Mouse (Mus musculus) telencephalon, adult 2 months (tissue): ENCODE data around the gene Ccdc138.
A peak's percentile ranks its signal among the peaks of the same experiment; 100 is the strongest.

Experiments
- DNase-seq: peaks from one replicate; pipeline ENCODE4 v3.0.0-alpha.2; 2011; ENCODE audit warnings: low read depth, low spot score

The Ccdc138 gene

DNA sequence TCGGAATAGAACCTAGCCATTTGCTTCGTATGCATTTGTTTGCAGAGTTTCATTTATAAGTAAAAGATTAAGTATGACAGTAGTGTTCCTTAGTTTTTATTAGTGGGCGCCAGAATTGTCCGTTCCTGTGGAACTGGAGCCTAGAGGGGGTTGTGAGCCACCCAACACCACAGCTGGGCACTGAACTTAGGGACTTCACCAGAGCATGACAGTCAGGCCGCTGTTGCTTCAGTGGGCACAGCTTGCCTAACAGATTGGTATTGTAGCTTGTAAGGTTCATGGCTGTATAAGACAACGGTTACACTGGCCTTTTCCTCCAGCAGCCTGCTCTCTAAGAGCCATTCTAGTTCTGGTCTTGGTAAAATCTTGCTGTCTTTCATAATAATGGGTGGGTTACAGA, 62.8 kb downstream of the Ccdc138 start:
- DNase-seq, result no peak

DNA sequence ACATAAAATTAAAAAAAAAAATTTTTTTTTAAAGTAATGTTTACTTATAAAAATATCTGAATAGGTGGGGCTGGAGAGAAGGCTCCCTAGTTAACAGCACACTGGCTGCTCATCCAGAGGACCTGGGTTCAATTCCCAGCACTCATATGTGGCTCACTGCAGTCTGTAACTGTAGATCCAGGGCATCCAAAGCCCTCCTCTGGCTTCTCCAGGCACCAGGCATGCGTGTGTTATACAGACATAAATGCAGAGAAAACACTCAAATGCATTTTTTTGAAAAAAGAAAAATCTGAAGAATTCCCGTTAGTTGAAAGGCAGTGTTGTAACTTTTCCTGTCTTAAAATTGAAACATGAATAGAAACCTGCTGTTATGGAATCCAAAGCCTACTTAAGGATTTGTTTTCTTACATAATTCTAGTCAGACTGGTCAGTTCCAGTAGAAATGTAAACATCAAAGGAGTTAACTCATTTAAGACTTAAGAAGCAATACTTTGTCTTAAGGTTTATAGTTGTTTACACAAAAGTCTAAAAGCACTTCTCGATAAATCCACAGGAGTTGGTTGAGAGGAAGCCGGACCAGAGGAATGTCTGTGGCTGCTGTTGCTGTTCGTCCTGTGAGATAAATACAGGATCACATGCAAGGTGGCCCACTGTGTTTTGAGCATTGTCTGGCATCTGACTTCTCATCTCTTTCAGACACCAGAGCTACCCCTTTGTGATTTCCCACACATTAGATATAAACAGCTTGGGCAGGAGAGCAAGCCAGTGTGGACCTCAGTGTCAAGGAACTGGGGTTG, 87.9 kb downstream of the Ccdc138 start:
- no peak for DNase-seq

DNA sequence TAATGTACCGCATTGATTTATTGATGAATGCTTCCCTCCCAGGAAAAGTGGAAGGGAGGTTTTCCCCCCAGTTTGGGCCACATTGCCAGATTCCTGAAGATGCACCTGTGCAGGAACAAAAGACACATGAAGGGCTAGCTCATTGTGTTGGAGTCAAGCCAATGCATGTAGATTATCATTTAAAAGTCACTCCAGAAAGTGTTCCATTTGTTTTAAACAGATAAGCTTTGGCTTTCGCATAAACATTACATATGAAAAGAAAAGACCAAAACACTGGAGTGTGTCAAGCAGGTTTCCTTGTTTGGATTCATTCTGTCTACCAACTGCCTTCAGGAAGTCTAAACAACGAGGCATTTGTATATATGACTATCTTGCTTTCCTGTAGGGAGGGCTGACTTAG, 96.7 kb downstream of the Ccdc138 start:
- no peak for DNase-seq

DNA sequence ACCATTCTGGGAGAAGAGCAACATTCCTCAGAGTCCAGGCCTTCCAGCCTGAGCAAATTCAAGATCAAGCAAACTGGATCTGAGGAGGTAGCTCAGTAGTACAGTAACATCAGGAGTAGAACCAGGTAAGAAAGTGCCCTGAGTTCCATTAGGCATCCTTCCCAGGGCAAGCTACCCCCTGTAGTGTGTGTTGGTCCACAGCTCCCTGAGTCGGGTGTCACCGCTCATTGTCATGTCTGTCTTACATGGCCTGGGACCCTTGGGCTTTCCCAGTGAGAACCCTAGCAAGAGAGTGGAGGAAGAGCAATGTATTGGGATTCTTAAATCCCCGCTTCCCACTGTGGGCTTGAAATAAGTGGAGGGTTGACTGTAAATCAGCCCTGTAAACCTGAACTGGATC, 97.4 kb downstream of the Ccdc138 start:
- no peak for DNase-seq

DNA sequence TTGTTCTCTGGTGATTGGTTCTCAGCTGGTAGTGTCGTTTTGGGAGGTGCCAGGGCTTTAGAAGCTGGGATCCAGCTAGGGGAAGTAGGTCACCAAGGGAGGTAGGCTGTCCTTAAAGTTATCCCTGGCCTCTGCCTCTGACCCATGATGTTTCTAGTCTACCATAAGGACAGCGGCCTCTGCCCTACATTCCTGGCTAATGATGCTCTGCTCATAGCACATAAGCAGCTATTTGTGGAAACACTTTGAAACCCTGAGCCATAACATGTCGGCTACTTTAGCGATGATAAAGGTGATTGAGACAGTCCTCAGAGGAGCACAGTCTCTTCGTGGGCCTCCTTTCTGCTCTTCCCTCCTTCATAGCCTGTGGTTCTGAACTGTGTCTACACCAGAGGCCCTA, 98.1 kb downstream of the Ccdc138 start:
- no peak for DNase-seq

DNA sequence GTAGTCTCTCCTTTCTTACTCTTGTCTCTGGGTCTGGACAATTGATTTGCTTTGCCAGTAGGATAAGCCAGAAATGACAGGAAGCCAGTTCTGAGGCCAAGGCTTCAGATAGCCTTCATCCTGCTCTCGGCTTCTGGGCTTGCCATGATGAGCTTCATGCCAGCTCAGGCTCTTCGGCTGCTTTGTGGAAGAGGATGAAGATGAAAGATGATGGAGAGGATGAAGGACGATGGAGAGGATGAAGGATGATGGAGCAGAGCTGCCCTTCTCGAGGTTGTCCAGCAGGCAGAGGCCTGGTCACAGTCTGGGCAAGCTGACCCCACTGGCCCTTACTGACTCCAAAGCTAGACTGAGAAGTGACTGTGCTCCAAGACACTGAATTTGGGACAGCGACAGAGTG, 102.4 kb downstream of the Ccdc138 start:
- no peak for DNase-seq

DNA sequence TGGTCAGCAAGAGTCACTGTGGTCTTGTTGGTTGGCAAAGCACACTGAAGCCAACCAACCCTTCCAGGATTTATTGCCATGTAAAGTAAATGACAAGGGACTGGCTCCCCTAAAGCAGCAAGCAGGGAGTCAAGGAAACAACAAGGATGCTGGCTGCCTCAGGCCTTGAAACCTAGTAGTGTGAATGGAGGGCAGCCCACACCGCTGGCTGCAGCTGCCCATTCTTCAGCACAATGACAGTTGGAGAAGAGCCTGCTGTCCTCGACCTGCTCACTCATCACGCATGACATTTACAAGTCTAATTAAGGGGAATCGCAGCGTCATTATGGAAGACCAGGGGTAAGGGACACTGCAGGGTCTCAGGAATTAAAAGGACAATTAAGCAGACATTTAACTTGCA, 103.2 kb downstream of the Ccdc138 start:
- DNase-seq, result no peak

DNA sequence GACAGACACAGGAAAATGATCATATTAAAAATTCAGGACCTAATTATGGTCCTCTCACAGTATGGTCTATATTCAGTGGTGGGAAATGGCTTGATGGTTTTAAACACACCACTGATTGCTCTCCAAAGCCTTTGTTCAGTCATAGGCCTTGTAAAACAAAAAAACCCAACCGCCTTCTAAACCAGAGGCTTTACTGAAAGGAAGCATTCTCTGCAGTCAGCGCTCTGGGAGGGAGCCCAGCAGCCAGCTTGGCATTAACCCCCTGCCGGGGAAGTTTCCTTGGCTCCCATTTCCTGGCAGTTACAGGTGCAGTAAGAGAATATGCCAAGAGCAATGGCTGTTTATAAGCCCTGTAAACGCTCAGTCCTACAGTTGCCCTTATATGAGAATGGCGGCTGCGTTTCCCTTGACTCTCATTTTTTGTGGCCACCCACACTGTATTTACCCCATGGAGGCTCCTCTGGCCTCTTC, 103.7 kb downstream of the Ccdc138 start:
- peak; percentile 27 for DNase-seq

DNA sequence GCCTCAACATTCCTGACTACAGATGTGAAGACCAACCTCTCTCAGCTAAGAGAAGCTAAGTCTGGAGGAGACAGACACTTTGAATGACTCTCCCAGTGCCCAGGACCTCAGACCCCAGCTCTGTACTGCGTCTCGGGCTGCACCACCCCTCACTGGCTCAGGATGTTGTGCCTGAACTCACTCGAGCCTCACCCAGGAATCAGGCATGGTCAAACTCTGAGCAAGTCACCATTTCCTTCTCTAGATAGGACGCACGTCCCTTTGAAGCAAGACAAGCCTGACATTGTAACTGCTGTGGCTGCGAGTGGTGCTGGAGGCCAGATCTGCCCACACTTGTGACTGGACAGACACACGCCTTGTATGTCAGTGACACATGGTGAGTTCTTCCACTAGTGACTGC, 104.2 kb downstream of the Ccdc138 start:
- DNase-seq, result no peak

DNA sequence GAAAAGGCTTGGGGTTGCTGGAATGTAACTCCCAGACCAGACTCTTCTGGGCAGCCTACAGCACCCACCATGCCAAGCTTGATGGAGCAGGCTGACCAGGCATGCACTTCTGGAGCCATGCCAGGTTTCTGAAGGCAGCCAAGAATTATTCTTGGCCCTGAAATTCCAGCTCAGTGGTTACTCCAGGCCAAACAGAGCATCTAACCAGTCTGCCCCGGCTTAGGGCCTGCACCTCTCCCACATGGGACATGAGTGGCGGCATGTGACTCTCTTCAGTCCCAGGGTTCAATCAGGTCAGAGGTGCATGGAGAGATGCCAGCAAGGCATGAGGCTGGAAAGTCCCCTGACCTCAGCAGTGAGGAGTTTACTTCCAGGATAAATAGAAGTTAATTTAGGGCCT, 107.0 kb downstream of the Ccdc138 start:
- no peak for DNase-seq

DNA sequence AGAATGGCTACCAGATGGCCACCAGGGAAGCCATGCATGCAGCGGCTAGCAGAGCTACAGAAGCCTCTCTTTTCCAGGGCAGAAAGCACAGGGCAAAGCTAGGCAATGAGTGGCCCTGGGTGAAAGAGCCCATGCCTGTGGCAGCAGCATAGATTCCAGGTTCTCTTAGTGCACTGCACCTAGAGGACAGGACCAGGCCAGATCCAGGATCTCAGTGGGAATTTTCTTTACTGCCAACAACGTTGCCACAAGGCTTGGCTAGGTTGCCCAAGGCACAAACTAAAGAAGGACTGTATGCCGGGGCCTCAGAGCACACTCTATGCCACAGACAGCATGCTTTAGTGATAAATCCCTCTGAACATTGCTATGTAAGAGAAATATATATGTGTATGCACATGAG, 108.6 kb downstream of the Ccdc138 start:
- no peak for DNase-seq

DNA sequence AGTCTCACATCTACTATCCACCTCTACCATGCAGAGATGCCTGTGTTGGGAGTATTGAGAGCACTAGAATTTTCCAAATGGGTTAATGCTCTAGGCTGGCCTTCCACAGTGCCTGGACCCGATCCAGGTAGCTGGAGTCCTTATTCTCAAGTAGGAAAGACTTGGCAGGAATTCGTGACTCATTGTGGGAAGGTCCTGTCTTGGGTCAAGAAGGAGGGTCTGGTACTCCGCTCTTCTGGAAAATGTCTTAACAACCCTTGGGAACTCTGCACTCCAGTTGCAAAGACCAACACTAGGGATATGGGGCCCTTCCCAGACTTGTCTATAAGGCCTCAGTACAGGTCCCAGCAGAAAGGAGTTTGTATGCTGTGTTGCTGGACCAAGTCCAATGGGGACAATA, 111.1 kb downstream of the Ccdc138 start:
- DNase-seq, result no peak

DNA sequence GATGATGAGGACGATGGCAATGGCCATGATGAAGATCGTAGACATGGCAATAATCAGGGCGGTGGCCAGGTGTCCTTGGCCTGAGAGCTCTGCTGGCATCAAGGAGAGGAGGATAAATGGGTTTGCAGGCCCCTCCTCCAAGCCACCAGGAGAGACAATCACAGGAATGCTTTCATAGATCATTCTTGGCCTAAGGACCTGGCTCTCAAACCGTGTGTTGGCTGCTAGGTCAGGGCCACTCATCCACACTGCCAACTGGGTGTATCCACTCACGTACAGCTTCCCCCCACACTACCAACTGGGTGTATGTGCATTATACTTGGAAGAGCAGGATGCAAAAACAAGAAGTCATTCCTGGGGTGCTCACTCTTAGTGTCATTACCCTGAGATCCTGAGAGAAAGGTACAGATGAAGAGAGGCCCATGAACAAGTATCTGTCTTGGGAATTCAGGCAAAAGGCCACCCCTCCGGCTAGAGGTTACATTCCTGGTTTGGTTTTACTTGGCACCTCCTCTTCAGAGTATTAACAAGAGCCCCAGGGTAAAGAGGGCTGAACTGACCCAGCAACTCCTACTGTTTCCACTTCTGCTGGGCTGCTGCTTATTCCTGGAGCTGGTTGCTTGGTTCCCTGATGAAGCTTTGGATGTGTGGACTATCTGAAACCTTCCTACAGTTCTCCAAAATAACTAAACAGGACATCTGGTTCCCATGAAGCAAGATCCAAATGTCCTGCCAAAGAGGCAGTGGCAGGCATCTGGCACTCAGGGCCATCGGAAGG, 112.9 kb downstream of the Ccdc138 start:
- peak; percentile 18 for DNase-seq

DNA sequence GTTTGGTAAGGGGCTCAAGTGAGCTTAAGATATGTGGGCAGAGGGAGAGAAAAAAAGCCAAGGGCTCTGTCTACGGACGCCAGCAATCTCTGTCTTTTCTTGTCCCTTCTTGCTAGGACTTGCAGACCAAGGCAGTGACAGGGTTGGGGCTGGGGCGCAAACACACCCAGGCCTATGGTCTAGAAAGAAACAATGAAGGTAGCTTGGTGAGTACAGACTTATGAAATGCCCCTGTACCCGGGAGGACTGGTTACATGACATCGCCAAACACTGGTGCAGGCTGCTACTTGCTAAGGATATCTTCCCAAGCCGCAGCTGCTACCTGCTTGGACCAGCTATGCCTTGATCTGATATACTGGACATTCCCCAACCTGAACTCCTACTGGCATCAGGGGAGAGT, 116.9 kb downstream of the Ccdc138 start:
- DNase-seq, result no peak

DNA sequence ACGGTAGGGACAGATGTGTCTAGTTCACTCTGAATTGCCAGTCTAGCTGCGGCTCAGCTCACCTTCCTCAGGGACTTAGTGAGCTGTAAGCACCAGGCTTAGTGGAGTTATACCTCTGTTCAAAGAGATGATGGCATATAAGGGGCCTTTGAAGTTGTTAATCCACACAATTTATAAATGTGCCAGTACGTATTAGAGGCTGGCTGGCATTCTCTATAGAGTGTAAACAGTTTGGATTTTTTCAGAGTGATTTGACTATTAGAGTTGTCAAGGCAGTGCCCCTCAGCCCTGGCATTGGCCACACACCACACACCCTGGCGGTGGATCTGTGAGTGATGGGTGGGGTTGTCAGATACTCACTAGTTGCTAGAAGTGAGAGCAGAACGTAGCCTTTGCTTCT, 118.8 kb downstream of the Ccdc138 start:
- no peak for DNase-seq

DNA sequence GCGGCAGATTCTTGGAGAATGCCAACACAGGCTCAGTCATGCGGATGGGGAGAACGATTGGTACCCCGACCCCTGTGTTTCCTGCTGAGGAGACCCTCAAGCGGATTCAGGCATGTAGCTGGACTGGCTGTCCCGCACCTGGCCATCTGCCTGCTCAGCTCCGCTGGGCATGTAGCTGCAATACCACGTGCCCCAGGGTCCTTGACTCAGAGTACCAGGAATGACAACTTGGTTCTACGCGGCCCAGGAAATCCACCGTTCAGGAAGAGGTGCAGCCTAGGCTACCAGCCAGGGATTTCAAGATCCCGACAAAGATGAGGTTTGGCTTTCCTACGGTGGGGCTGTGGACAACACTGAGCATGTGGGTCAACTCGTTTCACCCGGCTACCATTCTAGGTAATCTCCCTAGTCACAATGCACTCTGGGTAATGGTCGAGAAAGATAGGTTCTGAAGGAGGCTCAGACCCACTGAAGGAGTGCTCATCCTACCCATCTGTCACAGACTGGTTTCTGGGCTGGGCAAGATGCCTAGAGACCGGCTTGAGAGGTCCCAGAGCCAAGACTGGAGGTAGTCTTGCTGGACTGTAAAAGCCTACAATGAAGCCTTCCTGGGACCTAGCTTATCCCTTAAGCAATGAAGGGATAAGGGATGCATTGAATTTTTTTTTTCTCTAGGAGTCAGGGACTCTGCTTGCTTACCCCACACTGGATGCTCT, 120.9 kb downstream of the Ccdc138 start:
- DNase-seq, result no peak

DNA sequence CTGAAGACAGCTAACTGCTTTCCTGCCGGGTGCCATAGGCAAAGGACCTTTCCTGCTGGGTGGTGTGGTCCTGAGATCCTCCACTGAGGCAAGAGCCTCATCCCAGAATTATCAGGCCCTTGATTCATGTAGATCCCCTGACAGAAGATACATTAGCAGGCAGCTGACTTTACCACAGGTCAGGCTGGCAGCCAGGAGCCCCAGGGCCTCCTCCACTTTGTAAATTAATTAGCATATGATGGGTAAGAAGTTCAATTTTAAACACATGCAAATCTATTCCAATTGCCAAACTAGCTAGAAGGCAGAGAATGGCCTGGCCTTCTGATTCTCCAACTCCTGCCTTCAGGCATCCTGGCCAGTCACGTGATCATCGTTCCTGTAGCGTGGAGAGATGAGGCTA, 121.5 kb downstream of the Ccdc138 start:
- no peak for DNase-seq

DNA sequence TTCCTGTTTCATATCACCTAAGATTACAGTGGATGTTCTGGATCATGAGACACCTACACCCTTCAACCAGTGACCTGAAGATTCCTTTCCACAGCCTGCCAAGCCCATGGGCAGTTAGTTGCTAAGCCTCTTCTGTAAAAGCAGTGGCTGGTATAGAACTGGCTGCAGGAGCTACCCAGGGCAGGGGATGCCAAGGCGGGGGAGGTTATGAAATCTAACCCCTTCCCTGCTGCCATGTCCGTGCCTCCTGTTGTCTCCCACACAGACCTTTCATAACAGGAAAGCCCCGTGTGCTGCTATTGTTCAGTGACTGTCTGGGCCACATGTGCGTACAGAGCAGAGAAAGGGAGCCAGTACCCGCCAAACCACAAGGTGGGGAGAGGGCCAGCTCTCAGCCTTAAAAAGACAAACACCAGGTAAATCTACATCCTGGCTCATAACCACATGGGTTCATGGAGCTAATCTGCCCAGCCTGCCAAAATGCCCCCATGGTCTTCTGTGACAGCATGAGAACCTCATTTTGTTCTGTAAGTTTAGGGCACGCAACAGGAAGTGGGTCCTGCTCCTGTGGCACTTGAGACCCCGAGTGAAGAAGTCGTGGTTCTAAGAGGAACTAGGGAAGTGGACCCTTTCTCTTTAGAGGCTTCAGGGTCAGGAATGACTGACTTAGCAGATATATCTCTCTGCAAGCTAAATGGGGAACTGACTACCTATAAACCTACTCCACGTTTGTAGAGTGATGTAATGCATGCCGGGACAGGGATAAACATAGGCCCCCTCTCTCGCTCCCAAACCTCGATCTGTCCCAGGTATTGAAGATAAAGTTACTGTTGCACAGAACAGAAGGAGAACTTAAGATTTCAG, 127.3 kb downstream of the Ccdc138 start:
- DNase-seq, result no peak
